Mouse (Mus musculus) liver, postnatal 0 days (tissue): ENCODE measurements at regions not wholly inside any gene's neighbourhood (a gene's known extent, or its start where the extent isn't known, plus 50 kb on each side); places are given as distances from the start of the nearest gene placed in this dataset.

Experiments used
- ATAC-seq: fragments of 200-750 bp; cut with Nextera tagmentation; 2 replicates; pipeline ENCODE4 v1.8.0; 2017; ENCODE audit warnings: mild to moderate bottlenecking, moderate library complexity
- DNase-seq: peaks from one replicate; pipeline ENCODE4 v3.0.0-alpha.2; 2016
- H3K27ac ChIP-seq: fragments of 300-500 bp; sonication (generic); 2 replicates; pipeline ENCODE4 v1.5.1; 2014; ENCODE audit warnings: antibody characterized with exemption, moderate library complexity, mild to moderate bottlenecking, low read depth
- H3K27me3 ChIP-seq: fragments of 300-500 bp; sonication (generic); 2 replicates; pipeline ENCODE4 v1.6.1; 2014; ENCODE audit warnings: low read length, control low read depth, mixed read lengths; ENCODE audit not compliant: insufficient read depth
- H3K36me3 ChIP-seq: fragments of 300-500 bp; sonication (generic); replicated peaks from 2 replicates; pipeline ENCODE4 v1.6.1; 2014; ENCODE audit warnings: mild to moderate bottlenecking, control low read depth, low read length, moderate library complexity, mixed read lengths; ENCODE audit not compliant: insufficient read depth
- H3K4me1 ChIP-seq: fragments of 300-500 bp; sonication (generic); 2 replicates; pipeline ENCODE4 v1.6.1; 2014; ENCODE audit warnings: antibody characterized with exemption, mild to moderate bottlenecking, control low read depth; ENCODE audit not compliant: insufficient read depth
- H3K4me2 ChIP-seq: fragments of 300-500 bp; sonication (generic); 2 replicates; pipeline ENCODE4 v1.6.1; 2014; ENCODE audit warnings: low read depth, mild to moderate bottlenecking, low read length, moderate library complexity, mixed read lengths
- H3K4me3 ChIP-seq: fragments of 300-500 bp; sonication (generic); 2 replicates; pipeline ENCODE4 v1.5.1; 2014; ENCODE audit warnings: low read depth, low read length
- H3K9ac ChIP-seq: fragments of 300-500 bp; sonication (generic); replicated peaks from 2 replicates; pipeline ENCODE4 v1.6.1; 2014; ENCODE audit warnings: mild to moderate bottlenecking, moderate library complexity
- H3K9me3 ChIP-seq: fragments of 300-500 bp; sonication (generic); 2 replicates; pipeline ENCODE4 v1.6.1; 2016; ENCODE audit warnings: mild to moderate bottlenecking, control low read depth, low read length, mixed read lengths
- CTCF ChIP-seq: sonication (generic); IDR thresholded peaks from 2 replicates; pipeline ENCODE4 v1.5.1; 2016; ENCODE audit warnings: antibody characterized with exemption, low read depth
- EP300 ChIP-seq: IDR thresholded peaks from 2 replicates; pipeline ENCODE4 v1.6.1; 2016; ENCODE audit warnings: antibody characterized with exemption, low read depth, mild to moderate bottlenecking
- WGBS: fragments of 180-500 bp; shearing (Covaris S2); extraction: QIAGEN DNeasy Blood & Tissue Kit; methylation state at CpG from one replicate; pipeline ENCODE4 v1.1.7; 2014; ENCODE audit not compliant: insufficient replicate concordance; 5-methylcytosine and 5-hydroxymethylcytosine counted together

GRCm38 (mm10) chr11:93736618-93737017 lies 148.9 kb downstream of the Utp18 start:
- Histone ChIP-seq H3K27ac (no peak overlapping the region), H3K4me2 (no peak overlapping the region), H3K4me1 (peaks cover 4% of the 10 kb centered on the region; the same call in 1 of the 2 replicates), H3K9ac (no peak overlapping the region), H3K4me3 (no peak overlapping the region), H3K36me3 (no peaks in the 10 kb centered on the region), H3K27me3 (no peaks in the 10 kb centered on the region), H3K9me3 (no peaks in the 10 kb centered on the region)
- 80% methylated on average over 10 of the region's 10 CpGs for WGBS
- DNase-seq (no peak), ATAC-seq (no peak)
- no peak for TF ChIP-seq CTCF
- TF ChIP-seq EP300: no peak

GRCm38 (mm10) chr11:93733568-93734185 lies 151.9 kb downstream of the Utp18 start:
- no peak overlapping the region; the same call in 1 of the 2 replicates for H3K4me3 ChIP-seq
- no peak overlapping the region for H3K27ac ChIP-seq
- DNase-seq (no peak), ATAC-seq (peak; percentile 43; the same call in 1 of the 2 replicates)
- 33% methylated on average over 11 of the region's 11 CpGs for WGBS
- no peak overlapping the region for H3K9ac ChIP-seq
- H3K4me2 ChIP-seq: peak overlapping the region; percentile 49
- no peaks in the 10 kb centered on the region for H3K27me3 ChIP-seq
- TF ChIP-seq CTCF (no peak), EP300 (no peak)
- no peaks in the 10 kb centered on the region for H3K36me3 ChIP-seq
- H3K9me3 ChIP-seq: no peaks in the 10 kb centered on the region
- H3K4me1 ChIP-seq: peaks cover 4% of the 10 kb centered on the region; the same call in 1 of the 2 replicates

- Histone ChIP-seq H3K27me3 (no peaks in the 10 kb centered on the region), H3K27ac (no peak overlapping the region), H3K9ac (no peak overlapping the region), H3K4me3 (no peak overlapping the region), H3K4me2 (no peak overlapping the region), H3K36me3 (no peaks in the 10 kb centered on the region), H3K9me3 (no peaks in the 10 kb centered on the region), H3K4me1 (peaks cover 4% of the 10 kb centered on the region; the same call in 1 of the 2 replicates)
- DNase-seq (no peak), ATAC-seq (peak; percentile 41)
- 46% methylated on average over 9 of the region's 9 CpGs for WGBS
- no peak for TF ChIP-seq EP300
- TF ChIP-seq CTCF: no peak
Measured at GRCm38 (mm10) chr11:93729119-93729518, 156.4 kb downstream of the Utp18 start.

GRCm38 (mm10) chr11:93725242-93725641 lies 160.3 kb downstream of the Utp18 start:
- Histone ChIP-seq H3K9ac (no peak overlapping the region), H3K4me1 (no peaks in the 10 kb centered on the region), H3K27ac (no peak overlapping the region), H3K36me3 (no peaks in the 10 kb centered on the region), H3K4me2 (no peak overlapping the region), H3K9me3 (no peaks in the 10 kb centered on the region), H3K4me3 (no peak overlapping the region), H3K27me3 (no peaks in the 10 kb centered on the region)
- TF ChIP-seq EP300 (no peak), CTCF (no peak)
- DNase-seq: no peak
- WGBS: 80% methylated on average over 6 of the region's 6 CpGs
- ATAC-seq: no peak

GRCm38 (mm10) chr11:93719141-93719540 lies 166.4 kb downstream of the Utp18 start:
- 74% methylated on average over 2 of the region's 2 CpGs for WGBS
- Histone ChIP-seq H3K27ac (no peak overlapping the region), H3K9ac (no peak overlapping the region), H3K4me2 (no peak overlapping the region), H3K36me3 (no peaks in the 10 kb centered on the region), H3K9me3 (no peaks in the 10 kb centered on the region), H3K4me3 (no peak overlapping the region), H3K4me1 (no peaks in the 10 kb centered on the region), H3K27me3 (no peaks in the 10 kb centered on the region)
- DNase-seq (no peak), ATAC-seq (no peak)
- TF ChIP-seq EP300 (no peak), CTCF (no peak)

GRCm38 (mm10) chr11:93709686-93710085 lies 175.9 kb downstream of the Utp18 start:
- no peaks in the 10 kb centered on the region for H3K36me3 ChIP-seq
- no peak overlapping the region for H3K27ac ChIP-seq
- TF ChIP-seq CTCF (no peak), EP300 (no peak)
- no peaks in the 10 kb centered on the region for H3K9me3 ChIP-seq
- no peak overlapping the region for H3K4me2 ChIP-seq
- H3K4me1 ChIP-seq: no peaks in the 10 kb centered on the region
- ATAC-seq (no peak), DNase-seq (no peak)
- 52% methylated on average over 4 of the region's 4 CpGs for WGBS
- H3K27me3 ChIP-seq: no peaks in the 10 kb centered on the region
- H3K4me3 ChIP-seq: no peak overlapping the region
- no peak overlapping the region for H3K9ac ChIP-seq
